Mouse (Mus musculus) heart, embryonic 12.5 days (tissue): ENCODE measurements around the gene Copb2. TPM values are rescaled to one million over a fixed set of nuclear protein-coding genes. Genes with fewer than 3 reads are reported as not detected.

Experiments used
- ATAC-seq: fragments of 200-750 bp; cut with Nextera tagmentation; 2 replicates; pipeline ENCODE4 v1.8.0; 2017; ENCODE audit warnings: moderate TSS enrichment, moderate library complexity; ENCODE audit not compliant: insufficient number of reproducible peaks, low FRiP score
- H3K27ac ChIP-seq: fragments of 300-500 bp; sonication (generic); 2 replicates; pipeline ENCODE4 v1.5.1; 2016; ENCODE audit warnings: mild to moderate bottlenecking, moderate library complexity; ENCODE audit not compliant: poor library complexity, severe bottlenecking
- H3K27me3 ChIP-seq: fragments of 300-500 bp; sonication (generic); replicated peaks from 2 replicates; pipeline ENCODE4 v1.6.1; 2016; ENCODE audit warnings: mild to moderate bottlenecking, moderate library complexity
- H3K36me3 ChIP-seq: fragments of 300-500 bp; sonication (generic); 2 replicates; pipeline ENCODE4 v1.6.1; 2016; ENCODE audit warnings: mild to moderate bottlenecking, moderate library complexity
- H3K4me1 ChIP-seq: fragments of 300-500 bp; sonication (generic); replicated peaks from 2 replicates; pipeline ENCODE4 v1.6.1; 2016; ENCODE audit warnings: mild to moderate bottlenecking
- H3K4me2 ChIP-seq: fragments of 300-500 bp; sonication (generic); 2 replicates; pipeline ENCODE4 v1.6.1; 2016; ENCODE audit warnings: mild to moderate bottlenecking, moderate library complexity
- H3K4me3 ChIP-seq: fragments of 300-500 bp; sonication (generic); 2 replicates; pipeline ENCODE4 v1.5.1; 2016; ENCODE audit warnings: mild to moderate bottlenecking
- H3K9ac ChIP-seq: fragments of 300-500 bp; sonication (generic); 2 replicates; pipeline ENCODE4 v1.6.1; 2016; ENCODE audit warnings: mild to moderate bottlenecking, moderate library complexity
- H3K9me3 ChIP-seq: fragments of 300-500 bp; sonication (generic); replicated peaks from 2 replicates; pipeline ENCODE4 v1.6.1; 2016; ENCODE audit warnings: mild to moderate bottlenecking, moderate library complexity
- WGBS: fragments of 180-500 bp; shearing (Covaris S2); methylation state at CpG from one replicate; pipeline ENCODE4 v1.1.7; 2016; 5-methylcytosine and 5-hydroxymethylcytosine counted together
- polyA plus RNA-seq: library from polyadenylated mRNA; unstranded; fragments of >200 nt; fragmentation: Nextera tagmentation; extraction: Ambion mirVana; gene quantifications from 2 replicates; pipeline ENCODE4 v1.2.1, GENCODE M21; 2016

Copb2 gene
- 153 and 159 TPM in 2 replicates for polyA plus RNA-seq

GRCm38 (mm10) chr9:98563137-98564126 lies at the start of gene Copb2:
TSS of gene Copb2 (plus strand) at chr9:98563721.
- ATAC-seq, result peak; percentile 100
- under 1% methylated on average over 76 of the region's 76 CpGs for WGBS

DNA sequence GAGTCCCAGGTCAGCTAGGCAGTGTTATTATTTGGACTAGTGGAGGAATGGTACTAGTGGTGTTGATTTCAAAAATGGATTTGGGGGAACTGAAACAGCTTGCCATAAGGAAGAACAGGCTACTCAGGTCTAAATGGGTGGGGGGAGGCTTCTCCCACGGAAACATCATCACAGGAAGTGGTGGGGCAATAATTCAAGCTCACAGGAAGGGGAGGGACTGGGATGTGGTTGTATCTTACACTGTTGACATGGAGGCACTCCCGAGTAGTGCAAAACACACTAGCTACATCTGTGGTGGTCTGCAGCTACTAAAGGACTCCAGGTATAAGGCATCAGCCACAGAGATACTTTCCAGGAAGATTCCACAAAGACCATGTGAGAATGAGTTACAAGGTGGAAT lies 39.6 kb upstream of the Copb2 start:
- H3K4me1 ChIP-seq, result no peaks in the 10 kb centered on the region
- no peaks in the 10 kb centered on the region for H3K36me3 ChIP-seq
- no peaks in the 10 kb centered on the region for H3K27me3 ChIP-seq
- no peak for ATAC-seq
- H3K4me3 ChIP-seq, result no peak overlapping the region
- no peak overlapping the region for H3K4me2 ChIP-seq
- 67% methylated on average over 2 of the region's 2 CpGs for WGBS
- no peak overlapping the region for H3K9ac ChIP-seq
- H3K27ac ChIP-seq, result no peak overlapping the region
- H3K9me3 ChIP-seq, result no peaks in the 10 kb centered on the region

More at GRCm38 (mm10) chr9:98563137-98564126, at the start of gene Copb2:
- H3K4me1 ChIP-seq, result peaks cover 19% of the 10 kb centered on the region
- H3K27ac ChIP-seq, result peak within 1 kb of the TSS; percentile 71
- peaks cover 12% of the 10 kb centered on the region for H3K36me3 ChIP-seq
- peak within 1 kb of the TSS; percentile 93 for H3K4me3 ChIP-seq
- H3K9ac ChIP-seq, result peak within 1 kb of the TSS; percentile 89
- H3K9me3 ChIP-seq, result no peaks in the 10 kb centered on the region
- H3K27me3 ChIP-seq, result no peaks in the 10 kb centered on the region; the same call in 1 of the 2 replicates
- peak within 1 kb of the TSS; percentile 86 for H3K4me2 ChIP-seq

DNA sequence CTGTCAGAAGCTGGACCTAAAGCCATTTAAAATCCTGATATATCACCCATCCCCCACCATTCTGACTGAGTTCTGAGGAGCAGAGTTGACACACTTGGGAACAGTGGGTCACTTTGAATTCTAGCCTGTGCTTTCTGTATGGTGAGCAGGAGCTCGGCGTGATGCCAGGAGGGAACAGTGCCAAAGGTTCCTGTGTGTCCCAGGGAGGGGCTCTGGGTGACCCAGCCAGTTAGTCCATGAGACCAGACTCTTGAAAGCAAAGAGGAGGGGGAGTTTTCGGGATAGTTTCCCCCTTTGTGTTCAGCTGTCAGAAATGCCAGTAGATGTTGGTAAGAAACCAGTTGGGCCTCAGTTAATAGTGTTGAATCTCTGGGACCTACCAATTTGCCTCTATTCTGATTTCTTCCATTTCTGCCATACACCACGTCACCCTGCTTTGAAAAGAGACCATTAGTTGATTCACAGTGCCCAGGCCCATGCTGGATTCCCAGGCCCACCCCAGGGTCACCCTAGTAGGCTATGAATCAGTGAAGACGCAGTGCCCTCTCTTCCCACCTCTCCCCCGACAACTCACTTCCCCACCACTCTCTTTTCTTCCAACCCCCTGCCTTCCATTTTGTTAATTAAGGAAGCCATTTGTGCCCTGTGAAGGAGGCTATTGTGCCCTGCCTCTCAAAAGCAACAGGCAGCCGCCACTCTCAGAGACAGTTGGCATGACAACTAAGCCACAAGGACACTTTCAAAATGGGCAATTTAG lies 38.6 kb upstream of the Copb2 start:
- H3K4me1 ChIP-seq, result no peaks in the 10 kb centered on the region
- no peak overlapping the region for H3K4me3 ChIP-seq
- H3K4me2 ChIP-seq, result no peak overlapping the region
- no peaks in the 10 kb centered on the region for H3K9me3 ChIP-seq
- H3K36me3 ChIP-seq, result no peaks in the 10 kb centered on the region
- no peak overlapping the region for H3K27ac ChIP-seq
- no peaks in the 10 kb centered on the region for H3K27me3 ChIP-seq
- ATAC-seq, result no peak
- WGBS, result 78% methylated on average over 7 of the region's 7 CpGs
- H3K9ac ChIP-seq, result no peak overlapping the region

GRCm38 (mm10) chr9:98525543-98525924 lies 38.0 kb upstream of the Copb2 start:
- Histone ChIP-seq H3K9me3 (no peaks in the 10 kb centered on the region), H3K9ac (no peak overlapping the region), H3K4me2 (no peak overlapping the region), H3K27me3 (no peaks in the 10 kb centered on the region), H3K4me1 (no peaks in the 10 kb centered on the region), H3K36me3 (no peaks in the 10 kb centered on the region), H3K27ac (no peak overlapping the region), H3K4me3 (no peak overlapping the region)
- 66% methylated on average over 7 of the region's 7 CpGs for WGBS
- no peak for ATAC-seq

DNA sequence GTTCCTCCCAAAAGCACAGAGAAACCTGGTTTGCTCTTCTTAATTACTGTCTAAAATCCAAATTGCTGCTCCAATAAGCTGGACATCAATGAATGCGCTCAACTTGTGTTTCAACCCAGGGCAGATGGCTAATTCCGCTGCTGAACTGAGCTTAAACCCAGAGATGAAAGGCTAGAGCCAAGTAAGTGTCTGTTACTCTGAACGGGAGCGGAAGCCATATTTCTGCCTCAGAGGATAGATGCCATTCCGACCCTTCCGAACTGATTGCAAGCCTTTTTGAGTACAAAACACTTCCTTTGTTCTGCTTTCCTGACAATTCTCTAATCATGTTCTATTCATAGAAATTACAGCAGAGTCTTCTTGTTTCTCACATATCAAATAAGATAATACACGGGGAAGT lies 36.3 kb upstream of the Copb2 start:
- H3K9ac ChIP-seq, result no peak overlapping the region

GRCm38 (mm10) chr9:98529776-98530175 lies 33.7 kb upstream of the Copb2 start:
- H3K4me3 ChIP-seq, result no peak overlapping the region
- no peaks in the 10 kb centered on the region for H3K36me3 ChIP-seq
- no peaks in the 10 kb centered on the region for H3K27me3 ChIP-seq
- no peak for ATAC-seq
- no peaks in the 10 kb centered on the region for H3K9me3 ChIP-seq
- H3K4me2 ChIP-seq, result no peak overlapping the region
- no peak overlapping the region for H3K9ac ChIP-seq
- WGBS, result 62% methylated on average over 4 of the region's 4 CpGs
- no peak overlapping the region for H3K27ac ChIP-seq
- no peaks in the 10 kb centered on the region for H3K4me1 ChIP-seq

More for the DNA sequence above, 36.3 kb upstream of the Copb2 start:
- no peak for ATAC-seq
- Histone ChIP-seq H3K27me3 (no peaks in the 10 kb centered on the region), H3K36me3 (no peaks in the 10 kb centered on the region), H3K4me1 (no peaks in the 10 kb centered on the region), H3K9me3 (no peaks in the 10 kb centered on the region), H3K27ac (no peak overlapping the region), H3K4me3 (no peak overlapping the region), H3K4me2 (no peak overlapping the region)
- 65% methylated on average over 7 of the region's 7 CpGs for WGBS

DNA sequence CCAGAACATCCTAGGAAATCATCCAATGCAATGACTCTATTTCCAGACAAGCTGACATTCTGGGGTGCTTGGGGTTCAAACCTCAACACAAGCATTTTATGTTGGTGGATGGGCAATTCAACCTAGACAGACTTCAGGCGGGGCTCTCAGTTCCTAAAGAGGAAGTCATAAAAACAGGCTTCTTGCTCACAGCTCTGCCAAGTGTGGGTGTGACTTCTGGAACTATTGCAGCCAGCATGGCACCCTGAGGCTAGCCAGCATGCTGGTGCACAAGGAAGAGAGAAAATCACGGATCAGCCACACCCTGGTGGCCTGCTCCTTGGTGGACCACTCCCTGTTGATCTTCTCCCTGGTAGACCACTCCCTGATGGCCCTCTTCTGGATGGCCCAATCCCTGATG lies 32.5 kb upstream of the Copb2 start:
- no peak for ATAC-seq
- 59% methylated on average over 2 of the region's 2 CpGs for WGBS
- Histone ChIP-seq H3K9me3 (no peaks in the 10 kb centered on the region), H3K4me3 (no peak overlapping the region), H3K4me2 (no peak overlapping the region), H3K27me3 (no peaks in the 10 kb centered on the region), H3K36me3 (no peaks in the 10 kb centered on the region), H3K9ac (no peak overlapping the region), H3K27ac (no peak overlapping the region), H3K4me1 (no peaks in the 10 kb centered on the region)

GRCm38 (mm10) chr9:98534675-98535280 lies 28.7 kb upstream of the Copb2 start:
- Histone ChIP-seq H3K9me3 (no peaks in the 10 kb centered on the region), H3K9ac (no peak overlapping the region), H3K36me3 (no peaks in the 10 kb centered on the region), H3K4me2 (no peak overlapping the region), H3K4me3 (no peak overlapping the region), H3K4me1 (no peaks in the 10 kb centered on the region), H3K27me3 (no peaks in the 10 kb centered on the region), H3K27ac (no peak overlapping the region)
- no peak for ATAC-seq
- WGBS, result 66% methylated on average over 4 of the region's 4 CpGs

- Histone ChIP-seq H3K36me3 (no peaks in the 10 kb centered on the region), H3K27ac (no peak overlapping the region), H3K4me1 (no peaks in the 10 kb centered on the region), H3K9ac (no peak overlapping the region), H3K4me3 (no peak overlapping the region), H3K9me3 (no peaks in the 10 kb centered on the region), H3K27me3 (0 out of 2 replicates have a peak, but pooled peaks cover 4% of the 10 kb centered on the region), H3K4me2 (no peak overlapping the region)
- ATAC-seq, result no peak
These were observed 27.8 kb upstream of the Copb2 start for GRCm38 (mm10) chr9:98535763-98536162.

DNA sequence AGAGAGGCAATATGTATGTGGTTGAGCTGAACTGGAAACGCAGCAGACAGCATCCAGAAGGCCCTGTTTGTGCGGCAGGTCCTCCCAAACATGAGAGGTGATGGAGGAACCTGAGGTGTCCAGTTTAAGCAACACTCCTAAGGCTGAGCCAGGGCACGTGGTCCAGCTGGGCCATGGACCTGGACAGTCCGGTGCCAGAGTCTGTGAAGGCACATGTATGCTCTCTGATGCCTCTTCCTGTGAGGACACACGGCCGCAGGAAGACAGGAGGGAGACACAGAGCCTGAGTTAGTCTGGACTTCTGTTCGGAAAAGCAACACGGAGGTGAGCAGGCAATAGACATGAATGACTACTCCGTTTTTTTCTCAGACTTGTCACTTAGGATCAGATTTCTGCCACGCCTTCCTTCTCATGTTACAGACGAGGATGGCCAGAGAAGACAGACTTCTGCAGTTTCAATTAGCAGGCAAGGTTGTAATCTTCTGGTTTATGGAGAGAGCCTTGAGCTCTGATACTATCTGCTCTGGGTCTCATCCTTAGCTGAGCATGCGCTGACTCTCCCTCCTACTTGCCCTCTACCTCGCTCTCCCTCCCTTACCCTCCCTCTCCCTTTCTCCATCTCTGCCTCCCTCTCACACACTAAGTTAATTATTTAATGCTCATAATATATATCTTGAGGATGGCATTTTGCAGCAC lies 25.4 kb upstream of the Copb2 start:
- H3K27ac ChIP-seq, result no peak overlapping the region
- WGBS, result 41% methylated on average over 13 of the region's 13 CpGs
- no peak for ATAC-seq
- no peak overlapping the region for H3K4me3 ChIP-seq
- H3K36me3 ChIP-seq, result no peaks in the 10 kb centered on the region
- H3K9me3 ChIP-seq, result no peaks in the 10 kb centered on the region
- peak overlapping the region; percentile 1; the same call in 1 of the 2 replicates for H3K9ac ChIP-seq
- no peaks in the 10 kb centered on the region for H3K4me1 ChIP-seq
- 0 out of 2 replicates have a peak, but pooled peaks cover 4% of the 10 kb centered on the region for H3K27me3 ChIP-seq
- peak overlapping the region; percentile 51 for H3K4me2 ChIP-seq
